Mouse (Mus musculus) urinary bladder, adult 2 months (tissue): ENCODE results near the gene Irf5. TPM values are rescaled to one million over a fixed set of nuclear protein-coding genes. Genes with fewer than 3 reads are reported as not detected.

Source experiments
- polyA plus RNA-seq: library from polyadenylated mRNA; depleted of rRNA; stranded (reverse); fragments of >200 nt; gene quantifications from 2 replicates; pipeline ENCODE4 v1.2.3, GENCODE M21; 2012; rRNA removed

The Irf5 gene
- polyA plus RNA-seq, 1 experiment, result 21.3 TPM

Other genes starting within 250 kb of the Irf5 start
- gene Fam71f2, start 247.0 kb upstream of the Irf5 start, polyA plus RNA-seq, result 1.1 and 1.9 TPM in 2 replicates
- gene Fam71f1, start 207.5 kb upstream of the Irf5 start, polyA plus RNA-seq, result not detected in 2 replicates
- gene Calu, start 178.6 kb upstream of the Irf5 start, polyA plus RNA-seq, result 274 and 306 TPM in 2 replicates
- 9.3 and 11.3 TPM in 2 replicates for gene Opn1sw, start 138.2 kb upstream of the Irf5 start, polyA plus RNA-seq
- gene Ccdc136, start 130.3 kb upstream of the Irf5 start, polyA plus RNA-seq, result 19.7 and 29.6 TPM in 2 replicates
- gene Flnc, start 93.4 kb upstream of the Irf5 start, polyA plus RNA-seq, result 40.8 and 75.6 TPM in 2 replicates
- 234 and 282 TPM in 2 replicates for gene Atp6v1f, start 58.9 kb upstream of the Irf5 start, polyA plus RNA-seq
- not detected in 2 replicates for gene Atp6v1fnb, start 55.2 kb upstream of the Irf5 start, polyA plus RNA-seq
- gene Kcp, start 18.7 kb upstream of the Irf5 start, polyA plus RNA-seq, result 4.9 and 6.4 TPM in 2 replicates
- 59.0 and 61.1 TPM in 2 replicates for gene Tnpo3, start 83.3 kb downstream of the Irf5 start, polyA plus RNA-seq
- 2.0 and 2.2 TPM in 2 replicates for gene Tspan33, start 167.6 kb downstream of the Irf5 start, polyA plus RNA-seq
- 30.5 and 42.6 TPM in 2 replicates for gene Smo, start 208.9 kb downstream of the Irf5 start, polyA plus RNA-seq
- 109 and 114 TPM in 2 replicates for gene Ahcyl2, start 241.4 kb downstream of the Irf5 start, polyA plus RNA-seq